Mouse (Mus musculus) liver, embryonic 12.5 days (tissue): ENCODE data around the gene Gm6871. TPM values are rescaled to one million over a fixed set of nuclear protein-coding genes. Genes with fewer than 3 reads are reported as not detected.
A peak's percentile ranks its signal among the peaks of the same experiment; 100 is the strongest.
"Not testable (repeated sequence)": the region's sequence is repeated elsewhere in the genome, so short reads cannot be mapped to it uniquely, and the experiment has no call there.

Experiments
- ATAC-seq: fragments of 200-750 bp; cut with Nextera tagmentation; 2 replicates; pipeline ENCODE4 v1.8.0; 2017; ENCODE audit warnings: moderate number of reproducible peaks, mild to moderate bottlenecking, moderate library complexity
- H3K27ac ChIP-seq: fragments of 300-500 bp; sonication (generic); 2 replicates; pipeline ENCODE4 v1.5.1; 2016; ENCODE audit warnings: mild to moderate bottlenecking
- H3K27me3 ChIP-seq: fragments of 300-500 bp; sonication (generic); replicated peaks from 2 replicates; pipeline ENCODE4 v1.6.1; 2016; ENCODE audit warnings: mild to moderate bottlenecking, moderate library complexity
- H3K36me3 ChIP-seq: fragments of 300-500 bp; sonication (generic); 2 replicates; pipeline ENCODE4 v1.6.1; 2016; ENCODE audit warnings: mild to moderate bottlenecking, moderate library complexity
- H3K4me1 ChIP-seq: fragments of 300-500 bp; sonication (generic); 2 replicates; pipeline ENCODE4 v1.6.1; 2016
- H3K4me2 ChIP-seq: fragments of 300-500 bp; sonication (generic); 2 replicates; pipeline ENCODE4 v1.6.1; 2016; ENCODE audit warnings: mild to moderate bottlenecking, moderate library complexity
- H3K4me3 ChIP-seq: fragments of 300-500 bp; sonication (generic); 2 replicates; pipeline ENCODE4 v1.5.1; 2016; ENCODE audit warnings: mild to moderate bottlenecking, moderate library complexity
- H3K9ac ChIP-seq: fragments of 300-500 bp; sonication (generic); 2 replicates; pipeline ENCODE4 v1.6.1; 2016; ENCODE audit warnings: mild to moderate bottlenecking, moderate library complexity
- H3K9me3 ChIP-seq: fragments of 300-500 bp; sonication (generic); replicated peaks from 2 replicates; pipeline ENCODE4 v1.6.1; 2016; ENCODE audit warnings: mild to moderate bottlenecking, moderate library complexity
- WGBS: fragments of 180-500 bp; shearing (Covaris S2); methylation state at CpG from one replicate; pipeline ENCODE4 v1.1.7; 2016; ENCODE audit not compliant: insufficient replicate concordance; 5-methylcytosine and 5-hydroxymethylcytosine counted together
- polyA plus RNA-seq: library from polyadenylated mRNA; unstranded; fragments of >200 nt; fragmentation: Nextera tagmentation; extraction: Ambion mirVana; gene quantifications from 2 replicates; pipeline ENCODE4 v1.2.1, GENCODE M21; 2016

The Gm6871 gene
- polyA plus RNA-seq, result 0.08 and 0.15 TPM in 2 replicates

DNA sequence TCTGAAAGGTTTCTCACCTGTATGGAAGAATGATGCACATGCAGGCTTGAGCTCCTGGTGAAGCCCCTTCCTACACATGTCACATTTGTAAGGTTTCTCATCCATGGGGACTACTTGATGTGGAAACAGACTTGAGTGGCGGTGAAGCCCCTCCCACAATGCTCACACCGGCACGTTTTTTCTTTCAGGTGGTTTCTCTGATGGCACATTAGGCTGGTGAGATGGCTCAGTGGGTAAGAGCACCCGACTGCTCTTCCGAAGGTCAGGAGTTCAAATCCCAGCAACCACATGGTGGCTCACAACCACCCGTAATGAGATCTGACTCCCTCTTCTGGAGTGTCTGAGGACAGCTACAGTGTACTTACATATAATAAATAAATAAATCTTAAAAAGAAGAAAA lies at the start of gene Gm6871:
Gm6871 (minus strand) TSS at position 101 of the 400 bp plus-strand sequence.
- not testable (repeated sequence) for H3K9ac ChIP-seq, H3K27me3 ChIP-seq, H3K9me3 ChIP-seq, H3K27ac ChIP-seq, ATAC-seq, H3K4me2 ChIP-seq, H3K4me3 ChIP-seq, H3K4me1 ChIP-seq, H3K36me3 ChIP-seq
- WGBS, result 77% methylated on average over 6 of the region's 6 CpGs

- H3K36me3 ChIP-seq, result peaks cover 76% of the 10 kb centered on the region
- 83% methylated on average over 1 of the region's 1 CpGs for WGBS
- not testable (repeated sequence) for H3K4me1 ChIP-seq, H3K27me3 ChIP-seq, H3K4me2 ChIP-seq, ATAC-seq, H3K9me3 ChIP-seq, H3K27ac ChIP-seq, H3K4me3 ChIP-seq, H3K9ac ChIP-seq
These were observed 42.8 kb upstream of the Gm6871 start for GRCm38 (mm10) chr7:41616241-41616640.

DNA sequence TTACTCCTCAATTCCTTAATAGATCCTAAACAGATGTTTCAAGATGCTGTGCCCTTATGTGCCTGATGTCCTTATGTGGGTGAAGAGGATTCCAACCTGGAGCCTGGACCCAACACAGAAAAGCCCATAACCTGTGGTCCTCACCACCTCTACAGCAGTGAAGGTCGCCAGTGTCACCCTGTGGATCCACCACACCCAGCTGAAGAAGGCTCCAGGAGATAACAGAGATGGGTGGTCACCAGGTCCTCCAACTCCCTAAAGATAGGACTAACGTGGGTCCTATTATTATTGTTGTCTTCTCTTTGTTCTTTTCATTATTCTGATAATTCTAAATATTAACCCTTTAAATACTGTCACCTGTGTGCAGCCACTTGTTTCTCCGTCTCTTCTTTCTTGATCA lies 38.2 kb upstream of the Gm6871 start:
- Histone ChIP-seq H3K36me3 (peaks cover 54% of the 10 kb centered on the region), H3K27ac (no peak overlapping the region), H3K4me1 (peaks cover 15% of the 10 kb centered on the region), H3K9me3 (no peaks in the 10 kb centered on the region), H3K4me3 (no peak overlapping the region), H3K4me2 (no peak overlapping the region), H3K27me3 (no peaks in the 10 kb centered on the region), H3K9ac (no peak overlapping the region)
- peak; percentile 74; the same call in 1 of the 2 replicates for ATAC-seq
- WGBS, result 47% methylated on average over 3 of the region's 3 CpGs

- Histone ChIP-seq H3K36me3 (peaks cover 9% of the 10 kb centered on the region; the same call in 1 of the 2 replicates), H3K4me3 (peak overlapping the region; percentile 74), H3K9me3 (no peaks in the 10 kb centered on the region), H3K4me1 (peaks cover 17% of the 10 kb centered on the region; the same call in 1 of the 2 replicates), H3K9ac (peak overlapping the region; percentile 77), H3K27me3 (no peaks in the 10 kb centered on the region), H3K4me2 (peak overlapping the region; percentile 80), H3K27ac (no peak overlapping the region; the same call in 1 of the 2 replicates)
- 13% methylated on average over 3 of the region's 3 CpGs for WGBS
- ATAC-seq, result no peak
These were observed 26.6 kb upstream of the Gm6871 start for GRCm38 (mm10) chr7:41599932-41600548.

DNA sequence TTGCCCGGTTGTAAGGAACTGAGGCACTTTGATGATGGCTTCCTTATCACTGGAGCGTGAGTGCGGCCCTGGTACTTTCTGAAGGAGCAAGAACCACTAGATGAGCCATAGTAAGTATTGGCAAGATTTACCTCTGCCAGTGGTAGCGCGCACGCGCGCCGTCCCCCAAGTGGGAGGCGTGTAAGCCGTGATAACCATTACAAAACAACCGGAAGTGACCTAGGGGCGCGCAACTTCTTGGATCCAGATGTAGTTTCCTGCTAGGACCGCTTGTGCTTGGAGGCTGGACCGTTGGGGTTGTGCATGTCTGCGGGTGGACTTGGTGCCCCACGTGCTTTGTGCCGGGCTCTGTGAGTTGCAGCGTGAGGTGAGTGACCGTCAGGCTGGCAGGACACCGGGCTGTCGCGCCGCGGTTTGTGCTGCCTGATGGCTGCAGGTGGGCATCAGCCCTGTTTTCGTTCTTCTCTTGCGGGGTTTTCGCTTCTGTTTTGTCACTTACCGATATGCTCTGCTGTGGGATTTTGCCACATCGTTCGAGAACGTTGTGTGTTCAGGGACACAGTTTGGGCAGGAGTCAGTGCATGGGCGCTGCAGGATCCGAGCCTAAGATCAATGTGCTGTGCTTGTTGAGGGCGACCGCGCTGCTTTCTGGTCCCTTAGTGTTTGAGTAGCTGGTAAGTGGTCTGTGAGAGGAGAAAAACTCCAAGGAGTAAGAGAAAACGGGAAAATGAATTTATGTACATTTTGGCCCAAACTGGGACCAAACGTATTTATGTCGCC lies 25.8 kb upstream of the Gm6871 start, which contains the start of gene 2610021A01Rik:
2610021A01Rik (plus strand) TSS at position 197 of the 780 bp plus-strand sequence.
- peaks cover 17% of the 10 kb centered on the region; the same call in 1 of the 2 replicates for H3K4me1 ChIP-seq
- WGBS, result under 1% methylated on average over 41 of the region's 41 CpGs
- H3K36me3 ChIP-seq, result peaks cover 2% of the 10 kb centered on the region; the same call in 1 of the 2 replicates
- peak within 1 kb of the TSS; percentile 74 for H3K4me3 ChIP-seq
- H3K4me2 ChIP-seq, result peak within 1 kb of the TSS; percentile 80
- peak; percentile 98 for ATAC-seq
- H3K27me3 ChIP-seq, result no peaks in the 10 kb centered on the region
- H3K9me3 ChIP-seq, result no peaks in the 10 kb centered on the region
- H3K9ac ChIP-seq, result peak within 1 kb of the TSS; percentile 77
- peak within 1 kb of the TSS; percentile 69 for H3K27ac ChIP-seq

DNA sequence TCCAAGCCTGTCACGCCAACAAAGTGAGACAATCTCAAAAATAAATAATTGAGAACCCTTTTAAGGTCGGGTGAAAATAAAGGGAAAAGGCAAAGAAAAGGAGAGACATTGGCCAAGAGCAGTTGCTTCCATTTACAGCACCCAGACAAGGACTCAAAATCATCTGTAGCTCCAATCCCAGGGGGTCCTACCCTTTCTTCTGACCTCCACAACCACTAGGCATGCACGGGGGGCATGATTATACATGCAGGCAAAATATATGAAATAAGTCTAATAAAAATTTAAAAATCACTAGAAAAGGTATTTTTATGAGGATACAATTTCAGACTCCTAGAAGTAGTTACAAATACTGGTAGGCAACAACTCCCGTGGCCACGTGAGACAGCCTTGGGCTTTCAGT lies 25.2 kb upstream of the Gm6871 start:
- Histone ChIP-seq H3K4me2 (peak overlapping the region; percentile 80), H3K27ac (no peak overlapping the region; the same call in 1 of the 2 replicates), H3K9me3 (no peaks in the 10 kb centered on the region), H3K4me1 (peaks cover 17% of the 10 kb centered on the region; the same call in 1 of the 2 replicates), H3K4me3 (peak overlapping the region; percentile 74), H3K27me3 (no peaks in the 10 kb centered on the region), H3K9ac (peak overlapping the region; percentile 77), H3K36me3 (peaks cover 2% of the 10 kb centered on the region; the same call in 1 of the 2 replicates)
- ATAC-seq, result no peak
- WGBS, result 51% methylated on average over 5 of the region's 5 CpGs

DNA sequence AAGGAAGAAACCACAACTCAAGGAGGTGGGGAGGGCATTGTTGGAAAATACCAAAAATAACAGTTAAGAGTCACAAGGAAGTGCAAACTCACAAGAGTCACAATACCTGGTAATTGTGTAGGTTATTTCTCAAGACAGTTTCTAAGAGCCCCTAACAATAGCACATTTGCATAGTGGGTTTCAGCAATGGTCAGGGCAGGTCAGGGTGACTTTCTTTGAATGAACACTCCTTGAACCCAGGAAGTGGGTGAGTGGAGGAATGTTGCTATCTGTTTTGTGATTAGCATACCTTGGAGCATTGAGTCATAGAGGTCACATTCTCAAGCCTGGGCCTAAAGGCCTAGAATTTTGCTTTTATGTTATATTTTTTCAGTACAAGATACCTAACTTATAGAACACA lies 14.4 kb upstream of the Gm6871 start:
- H3K4me2 ChIP-seq, H3K4me1 ChIP-seq, H3K27ac ChIP-seq, ATAC-seq, H3K27me3 ChIP-seq, H3K4me3 ChIP-seq, H3K9ac ChIP-seq, H3K9me3 ChIP-seq, H3K36me3 ChIP-seq: not testable (repeated sequence)

DNA sequence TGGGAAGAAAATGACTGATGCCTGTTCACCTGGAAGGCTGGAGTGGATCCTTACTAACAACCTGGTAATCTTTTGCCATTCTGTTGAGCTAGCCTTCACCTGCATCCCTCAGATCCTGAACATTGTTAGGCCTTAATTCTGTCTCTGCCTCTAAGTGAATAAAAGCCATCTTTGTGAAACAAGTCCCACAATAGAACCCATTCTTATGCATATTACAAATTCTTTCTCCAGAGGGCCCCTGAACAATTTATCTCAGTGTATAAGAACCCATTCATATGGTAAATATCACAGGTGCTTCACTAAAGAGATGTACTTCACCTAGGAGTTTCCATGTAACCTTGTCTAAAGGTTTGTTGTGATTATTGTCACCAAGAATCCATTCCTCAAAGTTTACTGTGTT lies 8.6 kb upstream of the Gm6871 start:
- H3K4me3 ChIP-seq, result no peak overlapping the region
- no peaks in the 10 kb centered on the region for H3K36me3 ChIP-seq
- no peak for ATAC-seq
- no peak overlapping the region for H3K27ac ChIP-seq
- no peaks in the 10 kb centered on the region for H3K27me3 ChIP-seq
- no peak overlapping the region for H3K9ac ChIP-seq
- no peaks in the 10 kb centered on the region for H3K4me1 ChIP-seq
- H3K9me3 ChIP-seq, result no peaks in the 10 kb centered on the region
- no peak overlapping the region for H3K4me2 ChIP-seq

DNA sequence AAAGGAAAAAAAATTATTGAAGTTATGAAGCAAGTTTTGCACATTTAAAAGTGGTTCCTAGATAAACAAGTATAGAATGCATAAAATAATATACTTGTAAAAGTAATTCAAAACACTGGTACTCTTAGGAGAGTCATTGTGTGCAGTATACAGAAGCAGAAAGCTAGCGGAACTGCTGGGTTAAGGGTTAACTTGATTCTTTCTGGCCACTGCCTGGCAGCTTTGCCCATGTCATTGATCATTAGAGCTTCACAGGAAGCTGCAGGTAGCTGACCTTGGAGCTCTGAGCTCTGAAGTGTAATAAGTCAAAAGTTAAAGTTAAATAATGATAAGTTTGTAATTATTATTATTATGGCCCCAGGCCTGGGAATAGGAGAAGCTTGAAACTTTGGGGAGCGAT lies 4.5 kb upstream of the Gm6871 start:
- Histone ChIP-seq H3K9ac (no peak overlapping the region), H3K27me3 (no peaks in the 10 kb centered on the region), H3K4me3 (no peak overlapping the region), H3K36me3 (no peaks in the 10 kb centered on the region), H3K4me1 (no peaks in the 10 kb centered on the region), H3K9me3 (0 out of 2 replicates have a peak, but pooled peaks cover 5% of the 10 kb centered on the region), H3K27ac (no peak overlapping the region), H3K4me2 (no peak overlapping the region)
- ATAC-seq, result no peak
- 77% methylated on average over 2 of the region's 2 CpGs for WGBS

DNA sequence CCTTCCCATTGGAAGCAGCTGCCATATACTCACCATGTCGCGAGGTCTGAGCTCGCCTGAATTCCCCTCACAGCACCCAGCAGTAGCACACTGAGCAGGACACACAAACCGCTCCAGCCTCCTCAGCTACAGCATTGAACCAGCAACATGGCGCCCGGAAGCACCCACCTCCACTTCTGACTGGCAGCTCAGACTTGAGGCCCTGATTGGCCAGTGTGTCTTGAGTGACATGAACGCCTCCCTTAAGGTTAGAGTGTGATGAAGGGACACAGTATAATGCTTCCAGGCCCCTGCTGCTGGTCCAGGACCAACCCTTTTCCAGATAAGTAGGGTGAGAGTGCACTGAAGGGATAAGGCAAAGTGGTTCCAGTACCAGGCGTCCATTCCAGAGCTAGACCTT lies 12.8 kb downstream of the Gm6871 start:
- Histone ChIP-seq H3K4me2 (no peak overlapping the region), H3K36me3 (no peaks in the 10 kb centered on the region), H3K9ac (no peak overlapping the region), H3K27me3 (no peaks in the 10 kb centered on the region), H3K9me3 (peaks cover 9% of the 10 kb centered on the region; the same call in 1 of the 2 replicates), H3K4me1 (no peaks in the 10 kb centered on the region), H3K4me3 (no peak overlapping the region), H3K27ac (no peak overlapping the region)
- ATAC-seq, result no peak
- 47% methylated on average over 8 of the region's 8 CpGs for WGBS

DNA sequence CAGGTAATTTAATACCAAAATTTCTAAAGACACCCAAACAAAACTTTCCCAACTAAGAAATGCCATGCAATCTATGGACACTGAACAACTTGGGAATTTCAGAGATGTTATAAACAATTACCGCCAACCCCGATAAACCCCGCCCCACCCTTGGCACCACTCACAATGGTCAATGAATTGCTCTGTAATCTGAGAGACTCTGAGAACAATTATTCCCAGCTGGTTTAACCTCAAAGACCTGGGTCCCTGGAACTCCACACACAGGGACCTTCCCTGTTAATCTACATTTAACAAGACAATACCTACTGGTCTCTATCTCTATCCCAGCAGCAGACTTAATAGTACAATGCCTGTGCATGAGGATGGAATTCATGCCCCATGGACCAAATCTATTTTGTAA lies 60.8 kb downstream of the Gm6871 start:
- no peak overlapping the region for H3K9ac ChIP-seq
- H3K4me2 ChIP-seq, result no peak overlapping the region
- H3K36me3 ChIP-seq, result no peaks in the 10 kb centered on the region
- no peak overlapping the region for H3K4me3 ChIP-seq
- no peak for ATAC-seq
- no peaks in the 10 kb centered on the region for H3K9me3 ChIP-seq
- WGBS, result 75% methylated on average over 3 of the region's 3 CpGs
- no peaks in the 10 kb centered on the region for H3K4me1 ChIP-seq
- no peak overlapping the region for H3K27ac ChIP-seq
- no peaks in the 10 kb centered on the region for H3K27me3 ChIP-seq

- Histone ChIP-seq H3K4me1 (no peaks in the 10 kb centered on the region), H3K9me3 (no peaks in the 10 kb centered on the region), H3K4me2 (no peak overlapping the region), H3K4me3 (no peak overlapping the region), H3K27me3 (no peaks in the 10 kb centered on the region), H3K27ac (no peak overlapping the region), H3K9ac (no peak overlapping the region), H3K36me3 (no peaks in the 10 kb centered on the region)
- 4% methylated on average over 1 of the region's 1 CpGs for WGBS
- no peak for ATAC-seq
These were observed 61.3 kb downstream of the Gm6871 start for GRCm38 (mm10) chr7:41512207-41512606.
